13 mouse cellular contexts compared by ENCODE assay signal in the genomic region with DNA sequence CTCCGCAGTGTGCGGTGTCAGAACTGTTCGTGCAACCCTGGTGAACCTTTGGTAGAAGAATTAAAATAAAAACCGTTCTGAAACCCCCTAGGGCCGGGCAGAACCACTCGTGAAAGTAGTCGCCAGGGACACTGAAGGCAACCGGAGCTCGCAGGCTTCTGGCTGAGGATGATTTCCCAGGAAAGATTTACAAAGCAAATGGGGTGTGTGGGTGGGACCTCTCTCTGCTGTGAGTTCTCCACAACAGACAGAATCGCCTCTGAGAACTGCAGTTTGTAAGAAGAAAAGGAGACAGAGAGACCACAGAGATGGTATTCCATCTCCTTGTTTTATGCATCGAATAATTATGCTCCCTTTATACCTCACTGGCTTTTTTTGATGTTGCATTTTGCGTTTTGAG.
DNase-seq lines count a peak whose midpoint lies in the region.
"Had no signal": no experiment of that assay in that cellular context is flagged by ENCODE, and none has a peak within 500 bp of the region (broad histone marks: within the 10 kb centered on the region; RNA-seq: fewer than 3 reads in every experiment).

No protein-coding gene starts in this region.

- DNase-seq in left cerebral cortex, adult 18-20 months (ENCODE audit: low spot score in 2 of 2) = peak; percentile 26 to 27
- no peak for DNase-seq in left cerebral cortex, adult 11 months (ENCODE audit: low spot score)
- peak; percentile 21 to 37 for DNase-seq in right cerebral cortex, adult 2 months (ENCODE audit: low spot score in 2 of 2)
- no peak for DNase-seq in right cerebral cortex, postnatal 4 days
- peak; percentile 54 for DNase-seq in brain, adult 2 months (ENCODE audit: low read depth, low spot score)
- DNase-seq in kidney, postnatal 14 days = no peak
- DNase-seq: adrenal gland, postnatal 14 days; cerebellum, adult 18-20 months; cerebellum, adult 9-11 months; cerebellum, postnatal 36 days; gastrocnemius, postnatal 10 days; heart, adult 18-20 months; heart, postnatal 14 days had no signal

Comparison
In these comparisons a context has a peak if more than half of its experiments do, and no peak if none do; other contexts are left out.
1. DNase-seq: peak in left cerebral cortex, adult 18-20 months (2 of 2), right cerebral cortex, adult 2 months (2 of 2) and brain, adult 2 months (single experiment); none in left cerebral cortex, adult 11 months (single experiment), right cerebral cortex, postnatal 4 days (single experiment) and kidney, postnatal 14 days (single experiment).